Comparison of ENCODE assay signal across 32 mouse cellular contexts in the genomic region with DNA sequence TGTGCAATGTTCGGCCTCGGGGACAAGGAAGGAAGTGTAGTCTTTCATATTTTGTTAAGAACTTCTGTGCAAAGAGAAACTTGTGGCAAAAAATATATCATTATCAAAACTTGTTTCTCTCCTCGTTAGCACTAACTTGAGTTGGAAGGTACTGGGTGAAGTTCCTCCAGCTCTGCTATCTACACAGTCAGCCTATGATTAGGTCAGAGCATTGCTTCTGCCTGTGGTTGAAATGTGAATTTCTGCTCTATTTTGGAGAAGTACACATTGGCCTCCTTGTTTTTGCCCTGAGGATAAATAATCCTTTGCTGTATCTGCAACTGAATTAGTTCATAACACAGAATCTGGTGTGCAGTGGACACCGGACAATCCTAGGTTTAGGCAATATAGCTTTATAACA.
DNase-seq lines count a peak whose midpoint lies in the region; ATAC-seq and TF ChIP-seq lines count a peak whose summit lies in the region.
"Had no signal": no experiment of that assay in that cellular context is flagged by ENCODE, and none has a peak within 500 bp of the region (broad histone marks: within the 10 kb centered on the region; RNA-seq: fewer than 3 reads in every experiment).

No protein-coding gene starts in this region.

- H3K4me3 ChIP-seq in liver, embryonic 12.5 days, result peak overlapping the region; percentile 18; the same call in 1 of the 2 replicates
- no peak overlapping the region for H3K4me3 ChIP-seq in liver, postnatal 0 days (ENCODE audit: low read depth, low read length)
- H3K4me3 ChIP-seq in heart, embryonic 12.5 days, result no peak overlapping the region
- H3K4me3 ChIP-seq: embryonic facial prominence, embryonic 12.5 days; heart, embryonic 10.5 days; hindbrain, embryonic 13.5 days; limb, embryonic 10.5 days; limb, embryonic 15.5 days had no signal

- H3K9ac ChIP-seq in liver, embryonic 12.5 days, result no peak overlapping the region
- peak overlapping the region; percentile 19; the same call in 1 of the 2 replicates for H3K9ac ChIP-seq in liver, postnatal 0 days (replicated peaks)
- no peak overlapping the region for H3K9ac ChIP-seq in heart, embryonic 12.5 days
- H3K9ac ChIP-seq: embryonic facial prominence, embryonic 12.5 days; hindbrain, embryonic 13.5 days; limb, embryonic 15.5 days had no signal

- DNase-seq in 416B (ENCODE audit: low read depth) (peak; percentile 43), MEL-GATA-1-ER (ENCODE audit: extremely low read depth, low read depth) (peak; percentile 76)
- DNase-seq in liver, postnatal 0 days, result no peak
- no peak for DNase-seq in frontal cortex, postnatal 14 days (ENCODE audit: low spot score in 2 of 2)
- DNase-seq in cerebellum, adult 9-10 months, result no peak
- no peak for DNase-seq in right cerebral cortex, postnatal 10 days (ENCODE audit: low spot score in 2 of 2)
- DNase-seq: adrenal gland, postnatal 14 days; B cell, adult 2 months; cerebellum, adult 18-20 months; cerebellum, postnatal 25 days; gastrocnemius, postnatal 14 days; heart, adult 11 months; heart, postnatal 36 days; kidney, adult 9 months; kidney, postnatal 10 days; layer of hippocampus, adult 9-11 months; lung, postnatal 4 days; right cerebral cortex, adult 18-20 months; right cerebral cortex, postnatal 4 days; thymus, postnatal 4 days had no signal

- H3K4me2 ChIP-seq in liver, embryonic 12.5 days, result peak overlapping the region; percentile 56
- peak overlapping the region; percentile 50 for H3K4me2 ChIP-seq in liver, postnatal 0 days (ENCODE audit: low read depth, low read length)
- no peak overlapping the region for H3K4me2 ChIP-seq in heart, embryonic 12.5 days
- H3K4me2 ChIP-seq: embryonic facial prominence, embryonic 12.5 days; hindbrain, embryonic 13.5 days; limb, embryonic 15.5 days; midbrain, embryonic 11.5 days had no signal

- no peak for TF ChIP-seq EP300 in liver, postnatal 0 days (IDR thresholded peaks at IDR 0.05; ENCODE audit: low read depth)

- ATAC-seq in liver, embryonic 12.5 days, result peak; percentile 81
- ATAC-seq in liver, postnatal 0 days, result peak; percentile 81
- ATAC-seq in heart, embryonic 12.5 days (ENCODE audit: insufficient number of reproducible peaks, low FRiP score), result no peak
- ATAC-seq: forebrain, embryonic 16.5 days; intestine, embryonic 16.5 days; midbrain, embryonic 16.5 days; Patski had no signal

- H3K27ac ChIP-seq in liver, embryonic 12.5 days, result peak overlapping the region; percentile 71
- H3K27ac ChIP-seq in liver, postnatal 0 days (ENCODE audit: low read depth), result peak overlapping the region; percentile 44
- no peak overlapping the region for H3K27ac ChIP-seq in heart, embryonic 12.5 days (ENCODE audit: poor library complexity, severe bottlenecking)
- H3K27ac ChIP-seq: embryonic facial prominence, embryonic 12.5 days; heart, embryonic 10.5 days; hindbrain, embryonic 13.5 days; limb, embryonic 10.5 days; limb, embryonic 15.5 days had no signal

- TF ChIP-seq CTCF in liver, postnatal 0 days (IDR thresholded peaks at IDR 0.05; ENCODE audit: low read depth), result no peak

- H3K4me1 ChIP-seq in liver, embryonic 12.5 days, result peaks cover 41% of the 10 kb centered on the region
- H3K4me1 ChIP-seq in liver, postnatal 0 days (ENCODE audit: insufficient read depth), result peaks cover 7% of the 10 kb centered on the region
- peaks cover 3% of the 10 kb centered on the region; the same call in 1 of the 2 replicates for H3K4me1 ChIP-seq in heart, embryonic 12.5 days (replicated peaks)
- H3K4me1 ChIP-seq: heart, embryonic 10.5 days had no signal

- H3K36me3 ChIP-seq in liver, embryonic 12.5 days, result no peaks in the 10 kb centered on the region
- no peaks in the 10 kb centered on the region for H3K36me3 ChIP-seq in liver, postnatal 0 days (replicated peaks; ENCODE audit: insufficient read depth, low read length)
- no peaks in the 10 kb centered on the region for H3K36me3 ChIP-seq in heart, embryonic 12.5 days
- H3K36me3 ChIP-seq: embryonic facial prominence, embryonic 12.5 days; heart, embryonic 10.5 days; hindbrain, embryonic 13.5 days; limb, embryonic 10.5 days; limb, embryonic 15.5 days had no signal

- no peaks in the 10 kb centered on the region for H3K9me3 ChIP-seq in liver, embryonic 12.5 days (replicated peaks)
- H3K9me3 ChIP-seq in liver, postnatal 0 days (ENCODE audit: low read length), result no peaks in the 10 kb centered on the region
- no peaks in the 10 kb centered on the region for H3K9me3 ChIP-seq in heart, embryonic 12.5 days (replicated peaks)
- H3K9me3 ChIP-seq: embryonic facial prominence, embryonic 12.5 days; heart, embryonic 10.5 days; hindbrain, embryonic 13.5 days; limb, embryonic 10.5 days; limb, embryonic 15.5 days had no signal

- no peaks in the 10 kb centered on the region for H3K27me3 ChIP-seq in liver, embryonic 12.5 days (replicated peaks)
- no peaks in the 10 kb centered on the region for H3K27me3 ChIP-seq in liver, postnatal 0 days (ENCODE audit: insufficient read depth, low read length)
- no peaks in the 10 kb centered on the region for H3K27me3 ChIP-seq in heart, embryonic 12.5 days (replicated peaks)
- H3K27me3 ChIP-seq: embryonic facial prominence, embryonic 12.5 days; limb, embryonic 15.5 days had no signal

- 26% methylated on average over 4 of the region's 4 CpGs for WGBS in liver, embryonic 12.5 days (ENCODE audit: insufficient replicate concordance)
- WGBS in liver, postnatal 0 days (ENCODE audit: insufficient replicate concordance), result 33% methylated on average over 4 of the region's 4 CpGs
- 70% methylated on average over 4 of the region's 4 CpGs for WGBS in heart, embryonic 12.5 days

Comparison
In these comparisons a context has a peak if more than half of its experiments do, and no peak if none do; other contexts are left out.
1. DNase-seq: peak in 416B (single experiment) and MEL-GATA-1-ER (single experiment); none in liver, postnatal 0 days (single experiment), frontal cortex, postnatal 14 days (0 of 2), cerebellum, adult 9-10 months (single experiment) and right cerebral cortex, postnatal 10 days (0 of 2).